Mouse (Mus musculus) embryonic facial prominence, embryonic 10.5 days (tissue): ENCODE data around the gene Mast4. TPM values are rescaled to one million over a fixed set of nuclear protein-coding genes. Genes with fewer than 3 reads are reported as not detected.

Experiments used
- DNase-seq: peaks from one replicate; pipeline ENCODE4 v3.0.0-alpha.2; 2017; ENCODE audit warnings: low spot score
- H3K27ac ChIP-seq: fragments of 300-500 bp; sonication (generic); replicated peaks from 2 replicates; pipeline ENCODE4 v1.5.1; 2016; ENCODE audit warnings: mild to moderate bottlenecking
- H3K27me3 ChIP-seq: fragments of 300-500 bp; sonication (generic); replicated peaks from 2 replicates; pipeline ENCODE4 v1.6.1; 2016; ENCODE audit warnings: low read depth, mild to moderate bottlenecking; ENCODE audit not compliant: poor library complexity, severe bottlenecking
- H3K36me3 ChIP-seq: fragments of 300-500 bp; sonication (generic); replicated peaks from 2 replicates; pipeline ENCODE4 v1.6.1; 2016; ENCODE audit warnings: mild to moderate bottlenecking, moderate library complexity
- H3K4me1 ChIP-seq: fragments of 300-500 bp; sonication (generic); 2 replicates; pipeline ENCODE4 v1.6.1; 2016
- H3K4me3 ChIP-seq: fragments of 300-500 bp; sonication (generic); 2 replicates; pipeline ENCODE4 v1.5.1; 2016; ENCODE audit warnings: mild to moderate bottlenecking, moderate library complexity
- H3K9me3 ChIP-seq: fragments of 300-500 bp; sonication (generic); 2 replicates; pipeline ENCODE4 v1.6.1; 2016; ENCODE audit warnings: mild to moderate bottlenecking
- WGBS: fragments of 180-500 bp; shearing (Covaris S2); methylation state at CpG from one replicate; pipeline ENCODE4 v1.1.7; 2016; 5-methylcytosine and 5-hydroxymethylcytosine counted together
- polyA plus RNA-seq: library from polyadenylated mRNA; unstranded; fragments of >200 nt; fragmentation: Nextera tagmentation; extraction: Ambion mirVana; gene quantifications from 2 replicates; pipeline ENCODE4 v1.2.1, GENCODE M21; 2016

Mast4 gene
- polyA plus RNA-seq, 1 experiment from 2014 or later, result 23.0 TPM

DNA sequence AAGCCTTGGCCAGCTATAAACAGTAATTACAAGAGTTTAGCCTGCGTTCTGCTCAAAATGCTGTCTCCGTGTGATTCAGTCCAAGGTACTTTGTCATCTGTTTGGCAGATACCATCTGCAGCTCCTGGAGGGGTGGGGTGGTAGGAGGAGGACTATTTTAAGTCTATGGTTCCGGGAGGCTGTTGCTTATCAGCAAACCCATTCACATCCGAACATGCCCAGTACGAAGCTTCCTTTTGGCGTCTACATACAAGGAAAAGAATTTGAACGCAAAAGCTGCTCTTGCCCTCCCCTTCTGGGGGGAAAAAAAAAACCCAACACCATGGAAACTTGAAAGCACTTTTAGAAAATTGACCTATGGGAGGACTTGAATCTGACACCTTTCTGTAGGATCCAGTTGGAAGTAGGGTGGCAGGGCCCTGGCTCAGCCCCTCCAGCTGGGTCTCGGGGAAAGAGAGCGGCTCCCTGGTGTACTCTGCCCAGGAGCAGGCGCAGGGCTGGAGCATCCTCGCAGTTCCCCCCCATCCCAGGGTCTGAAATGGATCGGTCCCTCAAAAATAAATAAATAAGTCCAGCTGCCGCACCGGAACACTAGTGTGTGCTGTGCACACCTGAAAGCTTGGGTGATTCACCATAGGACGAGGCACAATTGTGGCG, 428.2 kb downstream of the Mast4 start:
- under 1% methylated on average over 16 of the region's 16 CpGs for WGBS
- peak overlapping the region; percentile 77 for H3K4me3 ChIP-seq
- peak; percentile 92 for DNase-seq

DNA sequence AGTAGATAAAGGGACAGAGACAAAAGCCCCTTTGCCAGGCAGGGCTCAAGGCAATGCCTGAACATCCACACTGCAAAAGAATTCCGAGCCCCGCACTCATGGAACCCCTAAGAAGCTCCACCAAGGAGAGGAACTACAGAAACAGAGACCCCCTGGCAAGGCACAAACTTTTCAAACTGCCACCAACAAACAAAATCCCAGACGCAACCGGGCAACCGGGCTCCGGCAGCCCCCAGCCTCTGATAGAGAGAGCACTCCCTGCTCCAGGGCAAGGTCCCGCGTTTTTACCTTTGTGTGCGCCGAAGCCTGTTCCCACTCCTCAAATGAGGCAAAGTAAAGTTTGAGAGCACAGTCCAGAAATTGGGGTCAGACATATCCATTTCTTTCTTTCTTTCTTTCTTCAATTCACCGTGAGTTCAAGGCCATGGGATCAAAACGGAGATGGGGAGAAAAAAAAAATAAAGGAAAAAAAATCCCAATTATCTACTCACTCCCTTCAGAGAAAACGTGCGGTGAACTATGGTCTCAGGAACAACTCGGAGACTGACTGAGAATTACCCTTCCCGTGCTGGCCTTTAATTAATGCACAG, 428.8 kb downstream of the Mast4 start:
- WGBS, result 2% methylated on average over 16 of the region's 16 CpGs
- DNase-seq, result peak; percentile 65
- H3K27ac ChIP-seq, result peak overlapping the region; percentile 91
- peak overlapping the region; percentile 77 for H3K4me3 ChIP-seq
- no peaks in the 10 kb centered on the region; the same call in 1 of the 2 replicates for H3K36me3 ChIP-seq
- H3K27me3 ChIP-seq, result no peaks in the 10 kb centered on the region
- H3K4me1 ChIP-seq, result peaks cover 31% of the 10 kb centered on the region
- H3K9me3 ChIP-seq, result no peaks in the 10 kb centered on the region

More for the DNA sequence above, 428.2 kb downstream of the Mast4 start:
- H3K36me3 ChIP-seq, result no peaks in the 10 kb centered on the region; the same call in 1 of the 2 replicates
- H3K27ac ChIP-seq, result peak overlapping the region; percentile 91
- H3K27me3 ChIP-seq, result no peaks in the 10 kb centered on the region
- H3K9me3 ChIP-seq, result no peaks in the 10 kb centered on the region
- peaks cover 25% of the 10 kb centered on the region for H3K4me1 ChIP-seq

DNA sequence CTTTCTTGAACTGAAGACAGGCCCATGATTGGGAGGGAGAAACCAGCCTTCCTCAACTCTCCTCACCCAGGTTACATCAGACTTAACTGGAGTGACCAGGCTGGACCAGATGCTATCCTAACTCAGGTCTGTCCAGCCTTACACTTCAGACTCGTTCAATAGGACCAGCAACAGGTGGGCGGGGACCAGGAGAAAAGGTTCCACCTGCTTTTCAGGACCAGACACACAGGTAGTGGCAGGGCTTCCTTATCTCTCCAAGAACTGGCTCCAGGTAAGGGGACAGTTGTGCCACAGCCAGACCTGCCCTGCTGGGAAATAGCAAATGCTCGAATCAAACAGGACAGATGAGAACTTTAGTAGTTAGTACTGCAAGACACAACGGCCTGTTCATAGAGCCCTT, 430.6 kb downstream of the Mast4 start:
- WGBS, result 84% methylated on average over 4 of the region's 4 CpGs
- no peak for DNase-seq
- no peaks in the 10 kb centered on the region for H3K9me3 ChIP-seq
- H3K27me3 ChIP-seq, result no peaks in the 10 kb centered on the region
- H3K4me1 ChIP-seq, result peaks cover 49% of the 10 kb centered on the region
- H3K36me3 ChIP-seq, result no peaks in the 10 kb centered on the region; the same call in 1 of the 2 replicates
- peak overlapping the region; percentile 44; the same call in 1 of the 2 replicates for H3K4me3 ChIP-seq
- H3K27ac ChIP-seq, result no peak overlapping the region

DNA sequence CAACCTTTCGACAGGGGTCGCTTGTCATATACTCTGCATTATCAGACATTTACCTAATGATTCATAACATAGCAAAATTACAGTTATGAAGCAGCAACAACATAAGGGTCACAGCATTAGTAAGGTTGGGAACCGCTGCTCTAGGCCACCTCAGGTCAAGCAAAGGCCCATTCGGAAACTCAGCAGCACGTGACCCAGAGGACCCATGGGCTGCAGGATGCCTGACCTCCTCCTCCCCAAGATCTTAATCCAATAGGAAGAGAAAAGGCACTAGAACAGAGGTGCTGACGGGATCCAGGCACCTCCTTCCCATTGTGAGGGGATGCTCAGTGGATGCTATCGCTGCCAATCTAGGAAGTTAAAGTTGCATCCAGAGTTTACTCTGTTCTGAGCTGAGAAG, 432.2 kb downstream of the Mast4 start:
- H3K36me3 ChIP-seq, result no peaks in the 10 kb centered on the region; the same call in 1 of the 2 replicates
- peaks cover 56% of the 10 kb centered on the region for H3K4me1 ChIP-seq
- DNase-seq, result no peak
- no peak overlapping the region for H3K4me3 ChIP-seq
- H3K27ac ChIP-seq, result no peak overlapping the region
- H3K9me3 ChIP-seq, result no peaks in the 10 kb centered on the region
- 77% methylated on average over 7 of the region's 7 CpGs for WGBS
- no peaks in the 10 kb centered on the region for H3K27me3 ChIP-seq

DNA sequence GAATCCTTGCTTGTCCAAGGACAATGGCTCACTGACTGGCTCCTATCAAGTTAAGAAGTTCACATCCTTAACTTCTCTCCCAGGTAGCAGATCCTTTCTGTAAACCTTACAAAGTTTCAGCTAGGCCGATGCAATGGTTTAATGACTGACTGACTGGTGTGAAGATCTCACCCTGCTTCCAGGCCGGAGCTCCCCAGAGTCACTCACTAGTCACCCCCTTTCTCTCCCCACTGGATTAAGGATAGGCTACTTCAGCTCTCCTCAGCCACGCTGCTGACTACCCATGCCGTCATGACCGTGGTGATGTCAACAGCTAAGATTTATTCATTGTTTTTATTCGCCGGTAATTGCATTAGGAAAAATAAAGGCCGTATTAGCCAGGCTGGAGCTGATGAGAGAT, 433.8 kb downstream of the Mast4 start:
- no peaks in the 10 kb centered on the region; the same call in 1 of the 2 replicates for H3K36me3 ChIP-seq
- H3K27ac ChIP-seq, result no peak overlapping the region
- H3K4me3 ChIP-seq, result no peak overlapping the region
- no peaks in the 10 kb centered on the region for H3K27me3 ChIP-seq
- DNase-seq, result no peak
- 86% methylated on average over 8 of the region's 8 CpGs for WGBS
- H3K4me1 ChIP-seq, result peaks cover 59% of the 10 kb centered on the region
- no peaks in the 10 kb centered on the region for H3K9me3 ChIP-seq

DNA sequence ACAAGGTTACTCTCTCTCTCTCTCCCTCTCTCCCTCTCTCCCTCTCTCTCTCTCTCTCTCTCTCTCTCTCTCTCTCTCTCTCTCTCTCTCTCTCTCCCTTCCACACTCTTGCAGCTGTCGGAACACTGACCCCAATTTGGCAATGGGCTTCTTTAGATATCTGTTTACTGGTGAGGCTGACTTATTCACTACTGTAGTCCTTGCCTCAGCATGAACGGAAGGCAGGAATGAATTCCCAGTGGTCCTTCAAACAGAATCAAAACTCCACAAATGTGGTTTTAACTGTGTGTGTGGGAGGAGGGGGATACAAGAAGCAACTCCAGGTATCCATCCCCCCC, 434.2 kb downstream of the Mast4 start:
- Histone ChIP-seq H3K4me1 (peaks cover 61% of the 10 kb centered on the region), H3K4me3 (no peak overlapping the region), H3K27ac (no peak overlapping the region), H3K9me3 (no peaks in the 10 kb centered on the region), H3K36me3 (no peaks in the 10 kb centered on the region; the same call in 1 of the 2 replicates), H3K27me3 (no peaks in the 10 kb centered on the region)
- WGBS, result 67% methylated on average over 2 of the region's 2 CpGs
- DNase-seq, result no peak

DNA sequence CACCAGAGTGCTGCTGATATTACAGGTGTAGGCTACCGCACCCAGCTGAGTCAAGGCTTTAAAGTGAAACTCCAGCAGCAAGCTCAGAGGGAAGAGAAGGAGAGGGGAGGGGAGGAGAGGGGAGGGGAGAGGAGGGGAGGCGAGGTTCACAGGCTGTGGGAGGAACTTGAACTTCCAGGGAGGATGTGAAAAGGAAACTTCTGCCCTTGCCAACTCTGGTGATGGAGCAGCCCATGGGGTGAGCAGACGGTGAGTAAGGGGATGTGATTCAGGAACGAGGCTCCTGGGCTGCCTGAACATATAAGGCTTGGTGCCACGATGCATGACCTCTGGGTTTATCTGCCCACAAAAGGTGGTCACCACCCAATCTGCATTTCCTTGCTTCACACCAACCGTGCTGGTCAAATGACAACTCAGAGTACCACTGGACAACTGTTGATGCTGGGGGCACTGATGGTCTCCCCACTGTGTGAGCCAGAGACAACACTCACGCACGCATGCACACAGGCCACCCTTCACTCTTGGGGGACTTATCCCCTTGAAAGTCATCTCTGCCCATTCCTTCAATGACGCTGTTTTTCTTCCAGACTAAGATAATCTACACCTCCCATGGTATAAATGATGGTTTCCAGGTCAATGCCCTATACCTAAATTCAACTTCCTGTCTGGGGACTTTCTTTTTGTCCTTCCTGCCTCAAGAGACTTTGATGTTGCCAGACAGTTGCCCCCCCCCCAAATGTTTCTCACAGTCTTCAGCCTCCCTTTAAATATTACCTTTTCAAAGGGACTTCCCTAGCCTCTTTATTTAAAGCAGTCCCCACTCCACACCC, 434.8 kb downstream of the Mast4 start:
- Histone ChIP-seq H3K27ac (peak overlapping the region; percentile 66), H3K4me3 (no peak overlapping the region), H3K4me1 (peaks cover 65% of the 10 kb centered on the region), H3K36me3 (no peaks in the 10 kb centered on the region; the same call in 1 of the 2 replicates), H3K9me3 (no peaks in the 10 kb centered on the region), H3K27me3 (no peaks in the 10 kb centered on the region)
- no peak for DNase-seq
- 74% methylated on average over 9 of the region's 9 CpGs for WGBS

DNA sequence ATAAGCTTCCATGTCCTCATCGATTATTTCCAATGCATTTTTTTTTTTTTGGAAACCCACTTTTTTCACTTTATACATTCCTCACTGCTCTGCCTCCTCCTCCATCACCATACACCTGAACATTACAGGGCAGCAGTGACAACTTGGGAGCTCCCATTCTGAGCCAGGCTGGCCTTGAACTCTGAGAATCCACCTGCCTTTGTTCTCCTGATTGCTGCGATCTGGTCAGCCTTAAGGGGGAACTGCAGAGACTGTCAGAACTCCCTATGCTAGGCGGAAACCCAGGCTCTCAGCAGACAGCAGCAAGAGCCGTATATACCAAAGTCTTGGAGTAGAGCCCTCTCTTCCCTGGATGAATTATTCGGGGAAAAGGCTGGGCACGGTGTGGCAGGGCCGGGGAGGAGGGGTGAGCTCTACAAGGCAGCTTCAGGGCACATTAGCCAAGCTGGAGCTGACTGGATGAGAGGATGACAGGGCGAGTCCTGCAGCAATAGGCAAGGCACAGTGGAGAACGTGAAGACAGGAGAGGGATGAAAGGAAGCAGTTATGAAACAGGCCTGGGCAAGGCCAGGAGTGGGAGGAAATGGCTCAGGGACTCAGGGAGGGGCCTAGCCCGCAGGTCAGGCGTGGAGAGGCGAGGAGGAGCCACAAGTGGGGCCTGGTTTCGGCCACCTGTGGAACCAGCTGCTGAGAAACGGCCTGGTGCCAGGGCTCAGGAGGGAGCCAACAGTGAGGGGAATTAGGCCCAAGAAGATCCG, 435.7 kb downstream of the Mast4 start:
- no peak for DNase-seq
- Histone ChIP-seq H3K4me1 (peaks cover 65% of the 10 kb centered on the region), H3K27ac (peak overlapping the region; percentile 66), H3K36me3 (no peaks in the 10 kb centered on the region), H3K9me3 (no peaks in the 10 kb centered on the region), H3K4me3 (no peak overlapping the region), H3K27me3 (no peaks in the 10 kb centered on the region)
- 62% methylated on average over 15 of the region's 15 CpGs for WGBS

DNA sequence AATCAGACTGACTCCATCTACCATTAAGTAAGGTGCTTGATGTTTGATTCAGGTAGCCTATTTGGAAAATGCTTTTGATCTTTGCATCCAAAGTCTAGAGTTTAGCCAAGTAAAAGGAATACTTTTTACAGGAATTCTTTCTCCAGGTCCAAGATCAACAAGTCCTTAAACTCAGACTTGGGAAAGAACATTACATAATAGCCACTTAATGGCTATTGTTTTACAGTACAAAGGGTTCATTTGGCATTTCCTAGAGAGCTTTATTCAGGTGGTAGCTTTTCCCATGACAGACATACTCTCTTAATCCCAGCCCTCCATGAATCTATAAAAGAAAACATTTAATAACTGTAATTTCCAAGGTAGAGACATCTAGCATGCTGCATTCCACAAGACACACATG, 438.0 kb downstream of the Mast4 start:
- peaks cover 59% of the 10 kb centered on the region for H3K4me1 ChIP-seq

DNA sequence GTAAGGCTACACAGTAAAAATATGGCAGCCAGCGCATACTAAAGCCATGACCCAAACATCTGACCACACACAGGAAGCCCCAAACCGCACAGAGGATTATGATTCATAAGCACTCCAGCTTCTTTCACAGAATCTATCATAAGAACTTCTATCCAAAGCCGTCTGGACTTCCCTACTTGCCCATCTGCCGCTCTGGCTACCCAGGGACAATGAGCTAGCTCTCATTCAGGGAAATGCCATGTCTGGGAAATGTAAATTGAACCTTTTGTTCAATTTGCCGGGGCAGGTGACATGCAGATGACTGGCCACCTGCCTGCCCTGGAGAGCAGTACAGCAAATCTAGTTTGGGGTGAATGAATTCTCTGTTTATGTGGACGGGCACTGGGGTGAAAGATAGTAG, 438.4 kb downstream of the Mast4 start:
- DNase-seq, result no peak
- 76% methylated on average over 6 of the region's 6 CpGs for WGBS
- Histone ChIP-seq H3K27ac (no peak overlapping the region), H3K27me3 (no peaks in the 10 kb centered on the region), H3K4me3 (no peak overlapping the region), H3K9me3 (no peaks in the 10 kb centered on the region), H3K4me1 (peaks cover 54% of the 10 kb centered on the region), H3K36me3 (no peaks in the 10 kb centered on the region)

More for the DNA sequence above, 438.0 kb downstream of the Mast4 start:
- Histone ChIP-seq H3K27ac (no peak overlapping the region), H3K4me3 (no peak overlapping the region), H3K9me3 (no peaks in the 10 kb centered on the region), H3K27me3 (no peaks in the 10 kb centered on the region), H3K36me3 (no peaks in the 10 kb centered on the region)
- no peak for DNase-seq

DNA sequence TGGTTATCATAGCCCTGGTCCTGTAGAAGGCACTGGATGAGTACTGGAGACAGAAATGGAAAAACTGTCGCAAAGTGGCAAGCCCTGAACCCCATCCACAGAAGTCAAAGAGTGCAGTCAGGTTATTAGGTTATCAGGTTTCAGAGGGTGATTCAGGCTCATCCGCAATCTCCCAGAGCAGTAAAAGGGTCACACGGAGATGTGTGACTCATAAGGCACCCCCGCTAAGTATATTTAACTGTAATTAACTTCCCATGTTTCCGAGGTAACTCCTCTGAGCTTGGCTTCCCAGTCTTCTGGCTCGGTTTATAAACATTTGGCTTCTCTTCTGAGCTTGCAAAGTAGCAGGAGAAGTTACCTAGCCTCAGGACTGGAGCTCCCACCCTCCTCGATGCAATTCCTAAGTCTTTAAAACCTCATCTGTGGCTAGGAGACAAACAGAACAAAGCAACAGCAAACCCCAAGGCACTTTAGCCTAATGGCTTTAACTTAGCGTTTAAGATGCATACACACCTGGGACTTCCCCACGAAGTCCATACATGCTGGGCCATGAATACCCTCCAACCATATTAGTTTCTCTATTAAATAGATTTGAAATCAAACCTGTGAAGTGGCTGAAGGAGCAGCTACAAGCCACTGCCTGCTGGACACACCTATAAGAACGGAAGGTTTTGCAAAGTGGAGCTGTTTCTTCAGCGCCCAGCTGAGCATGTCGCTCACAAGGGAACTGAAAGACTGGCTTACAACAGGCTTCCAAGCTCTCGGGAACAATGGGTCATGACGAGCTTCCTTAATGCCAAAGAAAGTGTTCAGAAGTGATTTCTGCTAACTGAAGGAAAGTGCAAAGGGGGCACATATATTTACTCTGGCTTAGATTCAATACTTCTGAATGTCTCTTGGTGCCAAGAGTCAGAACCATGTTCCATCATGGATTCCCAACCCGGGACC, 439.7 kb downstream of the Mast4 start:
- H3K27me3 ChIP-seq, result no peaks in the 10 kb centered on the region
- H3K9me3 ChIP-seq, result no peaks in the 10 kb centered on the region
- no peaks in the 10 kb centered on the region for H3K36me3 ChIP-seq
- WGBS, result 51% methylated on average over 15 of the region's 15 CpGs
- no peak overlapping the region for H3K27ac ChIP-seq
- no peak overlapping the region for H3K4me3 ChIP-seq
- no peak for DNase-seq
- peaks cover 43% of the 10 kb centered on the region for H3K4me1 ChIP-seq
